Mouse (Mus musculus): ENCODE data around the gene Cyp2b10. TPM values are rescaled to one million over a fixed set of nuclear protein-coding genes. Genes with fewer than 3 reads are reported as not detected.
"Not testable (repeated sequence)": the region's sequence is repeated elsewhere in the genome, so short reads cannot be mapped to it uniquely, and the experiment has no call there.

Gene Cyp2b10
- total RNA-seq, 2 experiments from 2014 or later = 0.31 to 0.45 TPM

DNA sequence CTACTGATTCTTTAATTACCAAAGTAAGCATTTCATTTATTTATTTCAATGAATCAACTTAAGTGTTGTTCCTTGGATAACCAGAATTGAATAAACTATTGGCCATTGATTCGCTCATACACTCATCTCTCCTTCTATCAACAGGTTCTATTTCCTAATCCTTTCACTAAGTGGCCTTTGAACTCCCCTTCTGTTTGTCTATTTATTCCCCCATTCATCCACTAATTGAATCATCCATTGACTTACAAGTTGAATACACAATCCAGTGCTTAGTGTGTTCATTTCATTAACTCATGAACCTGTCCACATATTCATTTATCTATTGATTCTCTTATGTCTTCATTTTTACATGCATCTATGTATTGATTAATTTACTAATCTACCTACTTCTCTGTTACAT lies 18.7 kb downstream of the Cyp2b10 start:
- DNase-seq = no peak

DNA sequence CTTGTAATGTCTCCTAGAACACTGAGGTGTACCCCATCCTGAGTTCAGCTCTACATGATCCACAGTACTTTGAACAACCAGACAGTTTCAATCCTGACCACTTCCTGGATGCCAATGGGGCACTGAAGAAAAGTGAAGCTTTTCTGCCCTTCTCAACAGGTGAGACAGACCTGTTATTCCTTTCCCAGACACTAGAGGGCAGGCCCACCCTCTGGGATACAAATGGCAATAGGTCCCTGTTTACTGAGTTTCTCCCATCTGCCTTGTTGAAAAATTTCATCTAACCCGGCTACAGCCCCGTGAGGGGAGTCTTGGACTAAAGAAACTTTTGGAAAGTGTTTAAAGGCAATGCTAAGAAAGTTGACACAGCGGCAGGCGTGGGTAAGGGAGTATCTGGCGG lies 19.9 kb downstream of the Cyp2b10 start:
- DNase-seq = not testable (repeated sequence)

GRCm38 (mm10) chr7:25919467-25919866 lies 22.0 kb downstream of the Cyp2b10 start:
- no peak for DNase-seq

DNA sequence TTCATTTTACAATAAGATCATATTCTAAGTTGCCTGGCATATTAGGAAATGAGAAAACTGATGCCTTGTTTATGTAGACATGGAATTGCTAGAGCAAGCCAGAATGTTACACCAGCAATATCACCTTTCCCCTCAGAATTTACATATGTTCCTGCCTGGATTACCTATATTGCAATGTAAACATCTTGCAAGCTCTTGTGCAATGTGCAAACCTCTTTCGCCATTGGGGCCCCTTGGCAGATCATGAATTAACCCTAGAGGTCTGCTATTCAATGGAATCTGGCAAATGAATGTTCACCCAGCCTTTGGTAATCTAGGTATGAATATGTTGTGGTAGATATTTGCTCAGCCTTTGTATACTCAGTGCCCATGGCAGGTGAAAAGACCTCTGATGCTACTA lies 47.9 kb downstream of the Cyp2b10 start:
- no peak for DNase-seq

Other genes with a start within 250 kb of the Cyp2b10 start
- gene Bckdha, start 238.6 kb upstream of the Cyp2b10 start, total RNA-seq (2021) = 10 to 100 TPM; 46.7 to 59.4 TPM
- gene Exosc5, start 238.5 kb upstream of the Cyp2b10 start, total RNA-seq (2021) = 10 to 100 TPM; 18.8 to 19.6 TPM
- under 1 TPM in 1 of 2 experiments, not detected in 1; 0.56 TPM for gene Tmem91, start 222.5 kb upstream of the Cyp2b10 start, total RNA-seq (2021)
- 10 to 100 TPM; 15.5 to 16.4 TPM for gene B9d2, start 216.8 kb upstream of the Cyp2b10 start, total RNA-seq (2021)
- gene Tgfb1, start 210.6 kb upstream of the Cyp2b10 start, total RNA-seq (2021) = 10 to 100 TPM; 40.9 to 42.4 TPM
- gene Ccdc97, start 178.5 kb upstream of the Cyp2b10 start, total RNA-seq (2021) = 10 to 100 TPM; 42.9 to 44.9 TPM
- 100 to 1,000 TPM; 147 to 149 TPM for gene Hnrnpul1, start 142.9 kb upstream of the Cyp2b10 start, total RNA-seq (2021)
- 10 to 100 TPM; 79.5 to 90.3 TPM for gene Axl, start 108.9 kb upstream of the Cyp2b10 start, total RNA-seq (2021)
- gene Cyp2s1, start 80.7 kb upstream of the Cyp2b10 start, total RNA-seq (2021) = 1 to 10 TPM; 7.5 to 8.7 TPM
- gene Cyp2b13, start 163.9 kb downstream of the Cyp2b10 start, total RNA-seq (2021) = under 1 TPM in 1 of 2 experiments, not detected in 1; 0.19 TPM